Mouse (Mus musculus) Patski (cell line): ENCODE measurements at regions not wholly inside any gene's neighbourhood (a gene's known extent, or its start where the extent isn't known, plus 50 kb on each side); places are given as distances from the start of the nearest gene placed in this dataset.

Experiments
- ATAC-seq: fragments of 100-300 bp; one replicate; pipeline ENCODE4 v1.8.0; 2021
- CTCF ChIA-PET: fragments of 350-600 bp; sonication (Branson Sonifier 250); formaldehyde crosslinking; loops from one replicate; lab custom pipeline; 2022; ENCODE audit warnings: inconsistent platforms; lab: Charles Lee
- POLR2A ChIA-PET: fragments of 350-600 bp; sonication (Branson Sonifier 250); formaldehyde crosslinking; loops from one replicate; lab custom pipeline; 2022; ENCODE audit warnings: antibody characterized with exemption, inconsistent platforms; lab: Charles Lee
- DNase-seq: peaks from one replicate; pipeline ENCODE4 v3.0.0-alpha.2; 2011; ENCODE audit warnings: low read depth, low spot score
- H3K27me3 ChIP-seq: fragments of 371-371 bp; one replicate; pipeline ENCODE4 v1.5.1; 2021
- CTCF ChIP-seq: fragments of 100-300 bp; IDR thresholded peaks from one replicate; pipeline ENCODE4 v1.5.1; 2021
- in situ Hi-C: fragments of 300-500 bp; cut with MboI; formaldehyde crosslinking; loops from 3 replicates; pipeline ENCODE4 v1.11.1; 2018; ENCODE audit warnings: low pct_unique_long_range_greater_than_20kb, mixed read lengths

- TF ChIP-seq CTCF = no peak
- ATAC-seq (no peak), DNase-seq (no peak)
- POLR2A ChIA-PET = interaction anchor here (0.6 kb wide), 1 partner anchor 71 kb away, joined by 5 read pairs; no protein-coding TSS in a partner anchor
- peaks cover 9% of the 10 kb centered on the region for H3K27me3 ChIP-seq
- in situ Hi-C loops = no loop called here
- CTCF ChIA-PET = interaction anchor here (1.3 to 2.3 kb wide), 2 partner anchors 10 to 40 kb away, joined by 5 to 8 read pairs; no protein-coding TSS in a partner anchor
These were observed 50.5 kb upstream of the Wnt11 start for GRCm38 (mm10) chr7:98784369-98784931.
